Mouse (Mus musculus): ENCODE data around the gene Meaf6.

Meaf6 gene

GRCm38 (mm10) chr4:125116090-125116861, 31.3 kb downstream of the Meaf6 start:
- DNase-seq: peak; percentile 83

DNA sequence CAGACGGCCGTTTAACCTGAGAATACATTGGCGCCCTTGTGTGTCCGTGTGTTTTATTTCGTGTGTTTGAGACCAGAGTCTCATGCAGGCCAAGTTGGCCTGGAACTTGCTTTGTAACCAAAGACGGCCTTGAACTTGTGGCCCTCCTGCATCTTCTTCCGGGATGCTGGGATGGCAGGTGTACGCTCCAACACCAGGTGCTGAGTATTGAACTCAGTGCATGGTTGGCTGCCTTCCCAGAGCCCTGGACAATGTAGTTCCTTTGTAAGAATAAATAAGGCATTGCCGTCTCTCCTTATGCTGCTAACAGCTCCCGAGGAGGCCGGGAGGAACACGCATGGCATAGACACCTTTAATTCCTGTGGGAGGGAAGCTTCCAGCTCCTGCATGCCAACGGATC, 32.0 kb downstream of the Meaf6 start:
- DNase-seq: no peak

GRCm38 (mm10) chr4:125117902-125118320, 33.0 kb downstream of the Meaf6 start:
- no peak for DNase-seq

DNA sequence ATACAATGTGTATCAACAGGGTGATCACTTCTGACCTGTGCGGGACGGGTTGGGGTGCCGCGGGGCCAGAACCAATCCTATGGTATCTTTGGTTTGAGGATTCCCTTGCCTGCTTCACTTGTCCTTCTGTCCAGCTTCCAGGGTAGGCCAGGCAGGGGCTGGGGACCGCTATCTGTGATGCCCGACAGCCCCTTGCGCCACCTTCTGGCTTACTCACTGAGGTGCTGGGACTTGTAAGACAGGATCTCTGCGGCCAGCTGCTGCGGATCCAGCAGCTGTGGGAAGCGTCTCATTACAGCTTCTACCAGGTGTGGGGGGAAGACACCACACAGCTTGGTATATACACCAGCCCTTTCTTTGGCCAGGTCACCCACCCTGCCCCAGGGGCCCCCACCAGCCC, 34.1 kb downstream of the Meaf6 start:
- no peak for DNase-seq

DNA sequence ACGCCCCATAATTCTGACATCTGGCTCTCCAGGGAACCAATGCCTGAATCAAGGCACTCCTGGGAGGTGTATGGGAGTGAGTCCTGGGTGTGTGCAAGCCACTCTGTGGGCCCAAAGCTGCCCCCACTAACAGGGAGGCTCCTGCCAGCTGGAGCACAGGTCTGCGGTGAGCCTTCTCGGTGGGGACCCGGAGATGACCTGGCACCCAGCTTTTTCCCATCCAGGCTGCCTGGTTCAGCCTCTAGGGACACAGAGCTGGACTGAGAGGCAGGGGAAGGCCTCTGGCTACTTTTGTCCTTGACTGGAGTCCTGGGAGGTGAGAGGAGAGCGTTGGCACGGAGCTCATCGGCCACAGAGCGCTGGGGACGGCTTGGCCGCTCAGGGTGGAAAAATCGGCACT, 34.8 kb downstream of the Meaf6 start:
- no peak for DNase-seq

DNA sequence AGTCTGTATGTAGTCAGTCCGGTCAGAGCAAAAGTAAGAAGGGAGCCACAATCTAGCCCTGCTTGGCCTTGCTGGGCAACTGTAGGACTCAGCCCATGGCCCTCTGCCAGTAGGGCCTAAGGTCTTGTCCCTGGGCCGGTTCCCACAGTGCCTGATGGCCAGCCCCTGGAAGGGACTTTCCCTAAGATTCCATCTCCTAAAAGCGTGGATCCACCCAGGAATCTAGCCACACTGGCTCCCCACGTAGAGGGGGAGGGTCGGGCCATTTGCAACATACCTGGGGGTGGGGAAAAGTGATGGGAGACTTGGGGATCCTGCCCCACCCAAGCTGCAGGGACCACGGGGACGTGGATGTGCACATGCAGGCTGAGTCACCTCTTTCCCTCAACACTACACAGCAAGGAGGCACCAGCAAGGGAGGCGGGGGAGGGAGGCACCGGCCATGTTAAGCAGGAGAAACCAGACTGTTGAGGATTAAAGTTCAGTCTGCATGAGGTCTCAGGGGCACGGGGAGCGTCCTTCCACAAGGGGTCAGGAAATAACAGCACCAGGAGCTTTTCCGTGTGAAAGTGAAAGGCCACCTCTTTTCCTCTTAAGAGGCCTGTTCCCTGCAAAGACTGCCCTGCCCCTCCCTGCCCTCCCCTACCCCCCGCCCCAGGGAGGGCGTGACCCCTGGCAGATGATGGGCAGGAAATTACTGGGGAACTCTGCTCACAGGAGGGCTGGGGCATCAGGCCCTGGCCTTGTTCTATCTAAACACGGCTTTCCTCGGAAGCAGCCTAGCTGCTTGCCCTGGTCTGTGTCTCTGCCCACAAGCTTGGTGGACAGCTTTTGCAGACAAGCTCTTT, 37.7 kb downstream of the Meaf6 start:
- peak; percentile 78 for DNase-seq

DNA sequence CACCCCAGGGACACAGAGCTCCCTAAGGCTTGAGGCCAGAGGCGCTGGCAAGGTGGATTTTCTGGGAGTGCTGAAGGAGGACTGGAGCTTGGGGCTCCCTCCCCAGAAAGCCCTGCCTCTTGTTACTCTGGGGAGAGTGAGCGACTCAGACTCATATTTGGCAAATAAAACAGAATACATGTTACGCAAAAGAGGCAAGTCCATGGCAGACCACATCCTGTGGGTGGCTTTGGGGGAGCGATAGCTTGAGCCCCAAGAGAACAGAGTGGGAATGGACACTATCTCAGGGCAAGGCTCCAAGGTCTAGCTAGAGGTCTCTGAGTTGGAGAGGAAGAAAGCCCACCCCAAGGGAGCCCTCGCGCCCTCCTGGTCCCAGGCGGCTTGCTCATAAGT, 38.3 kb downstream of the Meaf6 start:
- DNase-seq: peak; percentile 53

DNA sequence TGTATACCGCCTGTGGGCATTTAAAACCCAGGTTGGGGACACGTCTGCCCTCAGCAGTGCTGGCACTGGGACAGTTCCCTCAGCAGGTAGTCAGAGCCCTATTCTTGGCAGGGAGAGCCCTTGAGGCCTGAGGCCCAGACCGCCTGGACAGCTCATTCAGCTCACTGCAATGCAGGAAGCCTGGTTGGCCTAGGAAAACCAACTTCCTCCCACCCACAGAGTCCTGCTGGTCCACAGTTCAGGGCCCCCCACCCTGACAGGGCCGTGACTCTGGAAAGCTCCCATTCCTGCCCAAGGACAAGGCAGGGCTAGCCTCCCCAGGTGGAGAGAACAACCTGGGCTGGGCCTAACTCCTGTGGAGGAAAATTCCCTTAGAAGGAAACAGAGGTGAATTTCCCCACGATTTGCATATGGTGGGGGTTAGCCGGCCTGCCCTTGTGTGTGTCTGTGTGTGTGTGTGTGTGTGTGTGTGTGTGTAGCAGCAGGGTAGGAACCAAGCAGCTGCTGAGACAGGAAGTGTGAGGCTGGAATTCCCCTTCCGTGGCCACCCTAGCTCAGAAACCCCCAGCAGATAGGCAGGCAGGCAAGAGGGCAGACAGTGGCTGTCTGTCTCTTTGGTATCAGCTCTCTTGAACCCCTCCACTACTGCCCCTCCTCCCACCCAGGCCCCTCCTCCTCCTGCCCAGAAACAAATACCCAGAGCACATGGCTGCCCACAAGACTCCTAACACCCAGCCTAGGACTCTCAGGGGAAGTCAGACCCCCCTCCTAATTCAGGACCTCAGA, 39.7 kb downstream of the Meaf6 start:
- DNase-seq: peak; percentile 52

- no peak for DNase-seq
Observed at GRCm38 (mm10) chr4:125125361-125125921, 40.5 kb downstream of the Meaf6 start.

DNA sequence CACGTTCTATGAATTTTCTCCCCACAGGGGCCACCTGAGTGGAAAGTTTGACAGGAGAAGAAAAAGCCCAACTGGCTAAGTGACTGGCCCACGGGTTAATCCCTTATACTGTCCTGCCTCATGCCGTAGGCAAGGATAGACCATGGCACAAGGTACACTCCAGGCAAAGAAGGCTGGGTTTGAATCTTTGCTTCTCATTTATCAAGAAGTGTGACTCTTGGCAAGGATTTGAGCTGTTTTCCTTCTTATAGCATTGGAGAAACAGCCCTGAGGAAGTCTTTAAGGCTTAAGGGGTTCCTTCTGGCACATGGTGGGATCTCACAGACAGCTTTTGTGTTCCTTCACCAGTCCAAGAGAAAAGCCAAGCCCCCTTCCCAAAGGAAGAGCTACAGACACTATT, 41.3 kb downstream of the Meaf6 start:
- no peak for DNase-seq

DNA sequence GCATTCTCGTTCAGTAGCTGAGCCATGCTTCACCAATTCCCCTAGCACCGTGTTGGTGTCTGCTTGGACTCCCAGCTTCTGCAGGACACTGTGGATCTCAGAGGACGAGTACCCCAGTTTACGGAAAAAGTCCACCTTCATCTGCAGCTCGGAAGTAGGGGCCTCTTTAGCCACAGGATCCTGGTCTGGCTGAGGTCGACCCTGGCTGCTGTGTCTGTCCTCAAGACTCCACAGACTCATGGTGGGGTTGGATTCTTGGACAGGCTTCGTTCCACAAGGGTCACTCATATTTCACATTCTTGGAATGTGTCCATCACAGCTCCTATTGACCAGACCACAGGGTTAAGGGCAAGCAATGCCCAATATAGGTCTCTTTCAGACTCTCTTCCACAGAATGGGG, 41.8 kb downstream of the Meaf6 start:
- no peak for DNase-seq

GRCm38 (mm10) chr4:125127305-125128084, 42.6 kb downstream of the Meaf6 start, which contains the start of gene Zc3h12a:
Gene Zc3h12a, minus strand, starts transcription at chr4:125127840.
- peak; percentile 94 for DNase-seq

DNA sequence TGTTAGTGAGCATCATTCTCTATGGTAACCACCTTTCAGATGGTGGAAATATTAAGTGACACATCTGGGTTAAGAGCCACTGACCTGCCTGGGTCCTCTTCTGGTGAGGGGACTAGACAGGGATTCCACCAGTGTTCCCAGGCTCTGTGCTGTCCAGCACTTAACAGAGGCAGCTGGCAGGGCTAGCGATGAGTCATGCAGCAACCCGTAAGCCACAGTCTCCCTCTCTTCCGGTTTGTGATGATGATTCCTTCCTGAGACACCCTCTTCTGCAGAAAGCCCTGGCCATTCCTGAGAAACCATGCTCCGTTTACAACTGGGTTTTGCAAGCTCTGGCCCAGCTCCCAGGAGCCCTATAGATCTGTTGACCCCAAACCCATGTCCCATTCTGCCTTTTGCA, 46.6 kb downstream of the Meaf6 start:
- DNase-seq: no peak

DNA sequence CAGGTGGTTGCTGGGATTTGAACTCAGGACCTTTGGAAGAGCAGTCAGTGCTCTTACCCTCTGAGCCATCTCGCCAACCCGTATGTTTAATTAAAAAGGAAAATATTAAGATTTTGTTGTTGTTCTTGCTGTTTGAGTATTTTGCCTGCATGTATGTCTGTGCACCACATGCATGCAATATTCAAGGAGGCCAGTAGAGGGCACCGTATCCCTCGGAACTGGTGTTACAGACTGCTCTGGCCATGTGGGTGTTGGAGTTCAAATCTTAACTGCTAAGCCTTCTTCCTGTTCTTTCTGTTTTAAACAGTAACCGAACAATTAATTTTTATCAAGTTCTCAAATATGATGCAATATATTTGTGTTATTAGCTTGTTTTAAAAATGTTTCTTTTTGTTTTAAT, 47.5 kb downstream of the Meaf6 start:
- DNase-seq: peak; percentile 61

- DNase-seq: no peak
Observed at GRCm38 (mm10) chr4:125134192-125134591, 49.3 kb downstream of the Meaf6 start.

- no peak for DNase-seq
Observed at GRCm38 (mm10) chr4:125134631-125135030, 49.7 kb downstream of the Meaf6 start.

DNA sequence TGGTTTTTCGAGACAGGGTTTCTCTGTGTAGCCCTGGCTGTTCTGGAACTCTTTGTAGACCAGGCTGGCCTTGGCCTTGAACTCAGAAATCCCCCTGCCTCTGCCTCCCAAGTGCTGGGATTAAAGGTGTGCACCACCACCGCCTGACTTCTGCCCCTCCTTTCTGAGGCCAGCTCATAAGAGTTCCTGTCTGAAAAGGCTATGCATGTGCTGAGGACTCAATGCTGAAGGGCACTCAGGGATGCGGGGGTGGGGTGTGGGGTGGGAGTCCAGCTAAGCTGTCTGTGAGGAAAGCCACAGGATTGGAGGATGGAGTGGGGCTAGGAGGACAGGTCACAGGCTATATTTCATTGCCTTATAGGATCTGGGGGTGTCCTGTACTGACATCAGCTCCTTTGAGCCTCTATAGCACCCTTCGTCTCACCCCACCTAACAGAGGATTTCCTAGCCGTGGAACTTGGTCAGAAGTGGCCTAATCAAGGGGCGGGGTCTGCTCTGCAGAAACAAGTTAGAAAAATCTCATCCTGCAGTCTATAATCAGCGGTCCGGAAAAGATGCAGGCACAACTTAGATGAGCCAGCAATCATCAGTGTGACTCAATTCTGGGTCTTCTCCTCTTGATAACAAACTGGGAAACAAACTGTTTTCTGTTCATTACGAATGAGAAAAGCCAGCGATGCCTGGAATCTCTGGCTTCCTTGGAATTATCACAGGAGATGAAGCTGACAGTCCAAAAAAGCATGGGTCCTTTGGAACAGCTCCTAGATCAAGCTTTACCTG, 50.3 kb downstream of the Meaf6 start:
- DNase-seq: no peak

GRCm38 (mm10) chr4:125136303-125136888, 51.5 kb downstream of the Meaf6 start:
- DNase-seq: no peak

- DNase-seq: no peak
Observed at GRCm38 (mm10) chr4:125138321-125138720, 53.4 kb downstream of the Meaf6 start.

GRCm38 (mm10) chr4:125144211-125144610, 59.3 kb downstream of the Meaf6 start:
- no peak for DNase-seq

- DNase-seq: no peak
Observed at GRCm38 (mm10) chr4:125144627-125145026, 59.7 kb downstream of the Meaf6 start.
